Mouse (Mus musculus): Measurements from ENCODE around the gene Nqo2. TPM values are rescaled to one million over a fixed set of nuclear protein-coding genes. Genes with fewer than 3 reads are reported as not detected.

The Nqo2 gene
- total RNA-seq, 4 experiments from 2014 or later: 34.4 to 45.1 (median 42.8) TPM

DNA sequence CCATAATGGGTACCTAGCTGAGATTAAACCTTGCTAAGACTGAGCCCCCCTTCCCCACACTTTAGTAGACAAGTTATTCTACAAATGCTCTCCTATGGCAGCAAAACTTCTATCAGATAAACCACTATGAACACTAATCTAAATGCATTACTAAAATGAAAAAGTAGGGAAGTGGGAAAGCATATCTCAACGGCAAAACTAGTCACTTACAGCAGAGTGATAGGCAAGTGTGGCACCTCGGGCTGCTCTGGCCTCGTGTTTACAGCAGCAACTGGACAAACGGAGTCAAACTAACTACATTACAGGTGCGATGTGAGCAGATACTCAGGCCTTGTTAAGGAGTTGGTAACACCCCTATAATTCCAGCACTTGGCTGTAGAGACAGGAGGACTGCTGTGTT is 25.1 kb downstream of the Nqo2 start:
- no peak for DNase-seq (ENCODE audit: low spot score)

DNA sequence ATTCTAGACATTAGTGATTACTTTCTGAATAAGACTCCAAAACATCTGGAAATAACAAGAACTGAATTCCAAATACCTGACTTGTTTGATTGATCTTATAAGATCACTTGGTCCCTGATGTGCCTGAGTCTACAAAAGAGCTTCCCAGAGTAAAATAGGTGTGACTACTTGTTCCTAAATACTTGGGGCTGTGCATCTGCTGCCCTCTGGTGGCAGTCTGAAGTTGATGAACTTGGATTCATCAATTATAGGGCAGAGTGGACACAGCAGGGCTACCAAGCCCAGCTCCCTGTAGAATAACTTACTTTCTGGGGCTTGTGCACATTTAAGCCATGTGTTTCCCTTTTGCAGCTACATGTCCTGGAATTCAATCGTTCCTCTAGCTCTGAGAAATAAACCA is 30.7 kb downstream of the Nqo2 start:
- peak; percentile 76 for DNase-seq (ENCODE audit: low spot score)

DNA sequence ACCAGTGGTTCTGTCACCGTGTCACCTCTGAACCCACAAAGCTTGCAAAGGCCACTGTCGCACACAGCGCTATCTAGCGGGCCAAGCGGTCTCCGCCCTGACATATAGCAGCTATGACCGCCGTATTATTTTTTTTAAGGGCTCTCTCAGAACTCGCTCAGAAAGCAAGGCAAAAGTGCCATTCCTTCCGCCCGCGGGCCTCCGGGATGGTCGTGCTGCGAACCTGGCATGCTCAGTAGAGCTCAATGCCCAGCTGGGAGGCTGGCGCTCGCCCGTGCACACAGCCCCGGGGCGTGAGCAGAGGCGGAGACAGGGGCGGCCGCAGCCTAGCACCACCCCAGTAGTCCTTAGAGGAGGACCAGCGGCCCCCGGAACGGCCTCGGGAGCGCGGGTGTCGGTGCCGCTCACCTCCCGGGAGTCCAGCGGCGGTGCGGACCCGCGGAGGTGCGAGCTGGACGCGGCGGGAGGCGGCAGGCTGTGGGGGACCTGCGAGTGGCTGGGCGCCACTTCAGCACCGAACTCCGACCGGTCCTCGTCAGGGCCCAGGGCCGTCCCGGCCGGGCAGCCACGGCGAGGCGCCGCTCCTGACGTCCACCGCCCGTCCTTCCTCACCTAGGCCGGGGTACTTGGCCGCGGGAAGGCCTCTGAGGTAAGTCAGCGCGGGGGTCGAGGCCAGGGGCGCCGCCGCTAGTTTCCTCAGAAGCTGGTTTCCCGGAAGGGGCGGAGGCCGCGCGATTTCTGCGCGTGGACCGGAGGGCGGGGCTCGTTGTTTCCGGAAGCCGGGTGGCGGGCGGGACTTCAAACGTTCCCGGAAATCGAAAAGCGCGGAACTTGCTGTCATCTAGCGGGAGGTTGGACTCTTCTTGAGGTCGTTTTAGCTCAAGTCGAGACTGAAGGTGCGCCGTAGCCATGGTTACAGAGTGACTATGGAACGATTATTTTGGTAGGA is 37.8 kb downstream of the Nqo2 start, which contains the start of the genes Ripk1 and Serpinb6a:
Gene Ripk1 (plus strand): TSS at position 306 of the 949 bp plus-strand sequence.
Gene Serpinb6a (minus strand): TSS at position 737 of the 949 bp plus-strand sequence.
- peak; percentile 92 for DNase-seq (ENCODE audit: low spot score)

- no peak for DNase-seq (ENCODE audit: low spot score)
Measured at GRCm38 (mm10) chr13:34003058-34003457, 38.6 kb downstream of the Nqo2 start.

- DNase-seq (ENCODE audit: low spot score): peak; percentile 13
Measured at GRCm38 (mm10) chr13:34007234-34007633, 42.7 kb downstream of the Nqo2 start.

- no peak for DNase-seq (ENCODE audit: low spot score)
Measured at GRCm38 (mm10) chr13:34016927-34017569, 52.6 kb downstream of the Nqo2 start.

DNA sequence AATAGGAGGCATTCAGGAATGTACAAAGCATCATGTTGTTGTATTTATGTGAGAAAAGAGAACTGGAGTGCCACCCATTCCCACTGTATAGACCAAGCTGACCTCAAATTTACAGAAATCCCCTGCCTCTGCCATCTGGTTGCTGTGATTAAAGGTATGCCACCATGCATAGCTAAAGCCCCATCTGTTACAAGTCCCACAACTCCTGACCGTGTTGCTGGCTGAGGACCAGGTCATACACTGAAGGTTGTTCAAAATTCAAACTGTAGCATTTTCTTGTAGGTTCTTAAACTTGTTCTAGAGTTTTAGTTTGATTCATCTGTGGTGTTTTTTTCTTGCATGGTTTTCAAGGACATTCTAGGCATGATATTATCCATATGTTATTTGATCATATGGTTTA is 54.0 kb downstream of the Nqo2 start:
- DNase-seq (ENCODE audit: low spot score): no peak

- no peak for DNase-seq (ENCODE audit: low spot score)
Measured at GRCm38 (mm10) chr13:34021998-34022397, 57.5 kb downstream of the Nqo2 start.

- no peak for DNase-seq (ENCODE audit: low spot score)
Measured at GRCm38 (mm10) chr13:34032041-34032440, 67.6 kb downstream of the Nqo2 start.

- DNase-seq (ENCODE audit: low spot score): no peak
Measured at GRCm38 (mm10) chr13:34035424-34035823, 70.9 kb downstream of the Nqo2 start.

GRCm38 (mm10) chr13:34036726-34037125 is 72.2 kb downstream of the Nqo2 start:
- DNase-seq (ENCODE audit: low spot score): no peak

GRCm38 (mm10) chr13:34037172-34038055 is 72.9 kb downstream of the Nqo2 start, which contains the start of gene Bphl:
Gene Bphl, plus strand, starts transcription at chr13:34037597.
- DNase-seq (ENCODE audit: low spot score): peak; percentile 89

DNA sequence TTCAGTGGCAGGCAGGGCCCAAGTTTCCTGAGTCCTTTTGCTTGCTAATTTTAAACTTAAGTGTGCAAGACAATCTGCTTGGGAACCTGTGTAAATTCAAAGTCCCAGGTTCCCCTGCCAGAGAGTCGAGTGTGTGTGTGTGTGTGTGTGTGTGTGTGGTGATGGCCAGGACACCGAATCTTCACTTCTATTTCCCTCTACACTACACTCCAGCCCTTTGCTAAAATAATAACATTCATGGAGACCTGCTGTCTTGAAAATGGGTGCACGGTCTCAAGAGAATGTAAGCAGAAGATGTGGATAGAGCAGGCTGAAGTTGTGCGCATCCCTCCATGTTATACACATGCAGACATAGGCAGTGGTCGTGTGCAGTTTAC is 73.6 kb downstream of the Nqo2 start:
- DNase-seq (ENCODE audit: low spot score): no peak

Other genes with a start within 250 kb of the Nqo2 start
- gene Serpinb6e, start 121.3 kb upstream of the Nqo2 start, total RNA-seq (2022): not detected
- gene Serpinb6c, start 59.0 kb upstream of the Nqo2 start, total RNA-seq (2022): not detected
- 1 to 10 TPM; 5.5 to 7.9 (median 6.0) TPM for gene Ripk1, start 37.7 kb downstream of the Nqo2 start, total RNA-seq (2022)
- 100 to 1,000 TPM; 121 to 132 (median 127) TPM for gene Serpinb6a, start 38.1 kb downstream of the Nqo2 start, total RNA-seq (2022)
- gene Bphl, start 72.9 kb downstream of the Nqo2 start, total RNA-seq (2022): 10 to 100 TPM; 39.1 to 47.7 (median 43.9) TPM
- gene Tubb2a, start 113.3 kb downstream of the Nqo2 start, total RNA-seq (2022): 10 to 100 TPM; 29.1 to 49.7 (median 41.1) TPM
- gene Tubb2b, start 165.8 kb downstream of the Nqo2 start, total RNA-seq (2022): 1 to 10 TPM; 2.3 to 5.9 (median 4.3) TPM
- 10 to 100 TPM; 24.7 to 33.2 (median 31.3) TPM for gene Psmg4, start 198.3 kb downstream of the Nqo2 start, total RNA-seq (2022)

Measured in heart, adult 8-10 months (tissue).